Mouse (Mus musculus) A20 (cell line): ENCODE results near the gene Filip1l.

Experiments used
- DNase-seq: peaks from one replicate; pipeline ENCODE4 v3.0.0-alpha.2; 2011; ENCODE audit warnings: low read depth, low spot score

The Filip1l gene

GRCm38 (mm10) chr16:57433173-57433572, 80.3 kb downstream of the Filip1l start:
- DNase-seq = no peak

- no peak for DNase-seq
These were observed 80.8 kb downstream of the Filip1l start for GRCm38 (mm10) chr16:57433671-57434070.

- DNase-seq = no peak
These were observed 81.7 kb downstream of the Filip1l start for GRCm38 (mm10) chr16:57434640-57435039.

- no peak for DNase-seq
These were observed 84.8 kb downstream of the Filip1l start for GRCm38 (mm10) chr16:57437523-57438287.

- DNase-seq = no peak
These were observed 85.4 kb downstream of the Filip1l start for GRCm38 (mm10) chr16:57438288-57438685.

GRCm38 (mm10) chr16:57439206-57439605, 86.3 kb downstream of the Filip1l start:
- DNase-seq = no peak

- DNase-seq = no peak
These were observed 88.0 kb downstream of the Filip1l start for GRCm38 (mm10) chr16:57440706-57441437.

GRCm38 (mm10) chr16:57445096-57446094, 92.5 kb downstream of the Filip1l start:
- DNase-seq = no peak

GRCm38 (mm10) chr16:57453009-57453408, 100.1 kb downstream of the Filip1l start:
- DNase-seq = no peak

- DNase-seq = no peak
These were observed 101.3 kb downstream of the Filip1l start for GRCm38 (mm10) chr16:57454106-57454763.

- no peak for DNase-seq
These were observed 102.7 kb downstream of the Filip1l start for GRCm38 (mm10) chr16:57455573-57455972.

- DNase-seq = no peak
These were observed 103.1 kb downstream of the Filip1l start for GRCm38 (mm10) chr16:57456003-57456402.

- DNase-seq = no peak
These were observed 112.6 kb downstream of the Filip1l start for GRCm38 (mm10) chr16:57465386-57465913.

GRCm38 (mm10) chr16:57469301-57469700, 116.4 kb downstream of the Filip1l start:
- DNase-seq = peak; percentile 16

- no peak for DNase-seq
These were observed 117.0 kb downstream of the Filip1l start for GRCm38 (mm10) chr16:57469869-57470268.

GRCm38 (mm10) chr16:57470286-57470830, 117.5 kb downstream of the Filip1l start:
- DNase-seq = peak; percentile 57

- peak; percentile 72 for DNase-seq
These were observed 118.2 kb downstream of the Filip1l start for GRCm38 (mm10) chr16:57471071-57471470.

- no peak for DNase-seq
These were observed 120.7 kb downstream of the Filip1l start for GRCm38 (mm10) chr16:57473415-57474085.

- no peak for DNase-seq
These were observed 125.6 kb downstream of the Filip1l start for GRCm38 (mm10) chr16:57478451-57478850.

- DNase-seq = no peak
These were observed 126.9 kb downstream of the Filip1l start for GRCm38 (mm10) chr16:57479776-57480175.
